Mouse (Mus musculus): ENCODE measurements at regions not wholly inside any gene's neighbourhood (a gene's known extent, or its start where the extent isn't known, plus 50 kb on each side); places are given as distances from the start of the nearest gene placed in this dataset.

DNA sequence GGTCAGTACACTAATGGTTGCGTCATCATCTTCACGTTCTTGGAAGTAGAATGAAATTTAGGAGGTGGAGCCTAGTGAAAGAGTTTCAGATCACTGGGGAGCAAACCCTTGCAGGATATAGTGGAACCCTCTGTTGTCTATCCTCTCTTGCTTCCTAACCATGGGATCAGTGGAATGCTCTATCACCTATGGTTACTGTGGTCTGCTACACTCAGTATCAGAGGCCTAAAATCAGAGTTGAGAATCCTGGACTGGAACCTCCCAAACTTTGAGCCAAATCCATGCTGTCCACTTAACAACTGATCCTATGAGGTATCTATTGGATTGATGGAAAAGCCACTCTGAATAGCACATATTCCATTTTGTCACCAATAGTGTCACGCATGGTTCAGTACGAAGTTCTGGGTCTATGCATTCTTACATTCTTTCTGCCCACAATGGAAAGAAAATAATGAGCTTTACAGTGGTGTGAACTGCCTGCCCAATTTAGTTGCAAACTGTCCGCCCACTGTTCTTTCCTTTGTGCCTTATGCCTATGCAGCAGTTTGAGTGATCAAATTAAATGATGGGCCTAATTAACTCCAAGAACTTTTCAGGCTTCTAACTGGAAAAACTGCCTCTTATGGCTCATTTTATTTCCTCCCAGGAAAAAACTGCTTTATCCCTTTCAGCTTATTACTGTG, 85.2 kb upstream of the Mettl25 start:
- Histone ChIP-seq H3K4me2 (ENCODE audit: low read depth, low read length) (no peak overlapping the region), H3K9ac (replicated peaks; ENCODE audit: low read length) (no peak overlapping the region), H3K27ac (replicated peaks; ENCODE audit: low read depth, low read length) (no peak overlapping the region), H3K4me3 (ENCODE audit: low read depth, low read length) (no peak overlapping the region), H3K9me3 (replicated peaks; ENCODE audit: control insufficient read depth, low read length) (no peaks in the 10 kb centered on the region), H3K27me3 (ENCODE audit: control insufficient read depth, insufficient read depth, low read length) (no peaks in the 10 kb centered on the region), H3K4me1 (ENCODE audit: control insufficient read depth, insufficient read depth, low read length) (no peaks in the 10 kb centered on the region), H3K36me3 (replicated peaks; ENCODE audit: control insufficient read depth, insufficient read depth, low read depth, low read length) (no peaks in the 10 kb centered on the region)
- no peak for ATAC-seq (replicated peaks; ENCODE audit: insufficient number of reproducible peaks, low FRiP score, low TSS enrichment, low read depth)
- WGBS, result 93% methylated on average over 5 of the region's 5 CpGs
- DNase-seq (ENCODE audit: low spot score), result no peak

DNA sequence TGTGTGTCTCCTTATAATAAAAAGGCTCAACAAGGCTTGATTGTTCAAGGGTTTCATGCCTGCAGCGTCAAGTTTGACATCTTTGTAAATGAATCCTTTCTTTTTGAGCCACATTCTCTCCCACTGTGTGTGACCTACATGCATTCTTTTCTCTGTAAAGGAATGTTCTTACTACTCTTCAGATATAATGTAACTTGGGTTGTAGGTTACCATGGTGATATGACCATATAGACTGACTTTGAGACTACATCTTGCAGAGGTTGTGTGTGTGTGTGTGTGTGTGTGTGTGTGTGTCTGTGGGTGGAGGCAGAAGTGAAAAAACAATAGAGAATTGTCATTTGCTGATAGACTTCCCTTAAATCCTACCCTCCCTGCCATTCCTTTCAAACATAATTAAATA, 58.5 kb upstream of the Mettl25 start:
- no peak overlapping the region for H3K4me2 ChIP-seq (ENCODE audit: low read depth, low read length)
- no peaks in the 10 kb centered on the region for H3K27me3 ChIP-seq (ENCODE audit: control insufficient read depth, insufficient read depth, low read length)
- ATAC-seq (replicated peaks; ENCODE audit: insufficient number of reproducible peaks, low FRiP score, low TSS enrichment, low read depth) (0 out of 2 replicates have a peak, but pooled peaks have one; percentile 52), DNase-seq (ENCODE audit: low spot score) (peak; percentile 2)
- no peak overlapping the region for H3K9ac ChIP-seq (replicated peaks; ENCODE audit: low read length)
- H3K4me3 ChIP-seq (ENCODE audit: low read depth, low read length), result no peak overlapping the region
- no peaks in the 10 kb centered on the region for H3K36me3 ChIP-seq (replicated peaks; ENCODE audit: control insufficient read depth, insufficient read depth, low read depth, low read length)
- H3K27ac ChIP-seq (replicated peaks; ENCODE audit: low read depth, low read length), result no peak overlapping the region
- 20% methylated on average over 1 of the region's 1 CpGs for WGBS
- no peaks in the 10 kb centered on the region for H3K4me1 ChIP-seq (ENCODE audit: control insufficient read depth, insufficient read depth, low read length)
- no peaks in the 10 kb centered on the region for H3K9me3 ChIP-seq (replicated peaks; ENCODE audit: control insufficient read depth, low read length)

DNA sequence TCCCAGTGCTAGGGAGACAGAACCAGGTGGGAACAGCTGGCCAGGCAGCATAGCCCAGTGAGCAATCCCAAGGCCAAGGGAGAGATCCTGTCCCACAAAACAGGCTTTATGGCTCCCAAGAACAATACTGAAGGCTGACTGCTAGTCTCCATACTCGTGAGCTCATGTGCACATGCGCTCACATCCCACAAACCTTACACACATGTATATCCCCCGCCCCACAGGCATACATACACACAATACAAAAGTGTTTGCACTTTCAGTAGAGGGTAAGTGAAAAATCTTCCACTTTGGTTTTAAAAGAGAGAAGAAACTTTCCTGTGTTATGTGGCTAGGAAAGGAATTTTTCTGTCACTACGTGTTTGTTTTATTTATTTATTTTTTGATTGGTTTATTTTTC, 58.0 kb upstream of the Mettl25 start:
- 77% methylated on average over 4 of the region's 4 CpGs for WGBS
- Histone ChIP-seq H3K4me2 (ENCODE audit: low read depth, low read length) (no peak overlapping the region), H3K27me3 (ENCODE audit: control insufficient read depth, insufficient read depth, low read length) (no peaks in the 10 kb centered on the region), H3K4me3 (ENCODE audit: low read depth, low read length) (no peak overlapping the region), H3K4me1 (ENCODE audit: control insufficient read depth, insufficient read depth, low read length) (no peaks in the 10 kb centered on the region), H3K9ac (replicated peaks; ENCODE audit: low read length) (no peak overlapping the region), H3K9me3 (replicated peaks; ENCODE audit: control insufficient read depth, low read length) (no peaks in the 10 kb centered on the region), H3K27ac (replicated peaks; ENCODE audit: low read depth, low read length) (no peak overlapping the region), H3K36me3 (replicated peaks; ENCODE audit: control insufficient read depth, insufficient read depth, low read depth, low read length) (no peaks in the 10 kb centered on the region)
- no peak for ATAC-seq (replicated peaks; ENCODE audit: insufficient number of reproducible peaks, low FRiP score, low TSS enrichment, low read depth)
- no peak for DNase-seq (ENCODE audit: low spot score)

Data from embryonic facial prominence, embryonic 11.5 days (tissue).